Mouse (Mus musculus): ENCODE data around the gene Rab11fip4. TPM values are rescaled to one million over a fixed set of nuclear protein-coding genes. Genes with fewer than 3 reads are reported as not detected.

The Rab11fip4 gene
- polyA plus RNA-seq, 1 experiment from 2014 or later = 2.4 TPM

- no peak for ATAC-seq (ENCODE audit: borderline replicate concordance, extremely low read depth, low FRiP score, low TSS enrichment)
Observed at GRCm38 (mm10) chr11:79717271-79717670, 126.3 kb downstream of the Rab11fip4 start.

GRCm38 (mm10) chr11:79717801-79718200 lies 126.8 kb downstream of the Rab11fip4 start:
- no peak for ATAC-seq (ENCODE audit: borderline replicate concordance, extremely low read depth, low FRiP score, low TSS enrichment)
- Histone ChIP-seq H3K4me3 (no peak overlapping the region), H3K4me2 (no peak overlapping the region), H3K9ac (no peak overlapping the region), H3K36me3 (no peaks in the 10 kb centered on the region), H3K27me3 (peaks cover 16% of the 10 kb centered on the region), H3K27ac (no peak overlapping the region), H3K4me1 (peaks cover 25% of the 10 kb centered on the region), H3K9me3 (no peaks in the 10 kb centered on the region)
- 70% methylated on average over 7 of the region's 7 CpGs for WGBS

More at GRCm38 (mm10) chr11:79717271-79717670, 126.3 kb downstream of the Rab11fip4 start:
- Histone ChIP-seq H3K9ac (no peak overlapping the region), H3K4me1 (peaks cover 25% of the 10 kb centered on the region), H3K27me3 (peaks cover 16% of the 10 kb centered on the region), H3K27ac (no peak overlapping the region), H3K4me3 (no peak overlapping the region), H3K9me3 (no peaks in the 10 kb centered on the region), H3K4me2 (no peak overlapping the region), H3K36me3 (no peaks in the 10 kb centered on the region)
- 61% methylated on average over 3 of the region's 3 CpGs for WGBS

- H3K4me1 ChIP-seq = peaks cover 21% of the 10 kb centered on the region
- no peak overlapping the region for H3K4me3 ChIP-seq
- no peak overlapping the region for H3K9ac ChIP-seq
- no peak overlapping the region for H3K27ac ChIP-seq
- 81% methylated on average over 6 of the region's 6 CpGs for WGBS
- no peaks in the 10 kb centered on the region for H3K36me3 ChIP-seq
- H3K4me2 ChIP-seq = no peak overlapping the region
- H3K9me3 ChIP-seq = no peaks in the 10 kb centered on the region
- ATAC-seq (ENCODE audit: borderline replicate concordance, extremely low read depth, low FRiP score, low TSS enrichment) = no peak
- H3K27me3 ChIP-seq = peaks cover 15% of the 10 kb centered on the region; the same call in 1 of the 2 replicates
Observed at GRCm38 (mm10) chr11:79718202-79718601, 127.2 kb downstream of the Rab11fip4 start.

- H3K4me3 ChIP-seq = no peak overlapping the region
- WGBS = 69% methylated on average over 8 of the region's 8 CpGs
- H3K36me3 ChIP-seq = no peaks in the 10 kb centered on the region
- H3K4me2 ChIP-seq = no peak overlapping the region
- peaks cover 15% of the 10 kb centered on the region; the same call in 1 of the 2 replicates for H3K4me1 ChIP-seq
- no peak for ATAC-seq (ENCODE audit: borderline replicate concordance, extremely low read depth, low FRiP score, low TSS enrichment)
- H3K9me3 ChIP-seq = no peaks in the 10 kb centered on the region
- H3K27ac ChIP-seq = no peak overlapping the region
- peaks cover 9% of the 10 kb centered on the region; the same call in 1 of the 2 replicates for H3K27me3 ChIP-seq
- no peak overlapping the region for H3K9ac ChIP-seq
Observed at GRCm38 (mm10) chr11:79718829-79719346, 127.9 kb downstream of the Rab11fip4 start.

GRCm38 (mm10) chr11:79720737-79721136 lies 129.7 kb downstream of the Rab11fip4 start:
- Histone ChIP-seq H3K9ac (no peak overlapping the region), H3K27me3 (peaks cover 9% of the 10 kb centered on the region; the same call in 1 of the 2 replicates), H3K27ac (no peak overlapping the region), H3K4me3 (no peak overlapping the region), H3K9me3 (no peaks in the 10 kb centered on the region), H3K4me2 (no peak overlapping the region), H3K4me1 (0 out of 2 replicates have a peak, but pooled peaks cover 8% of the 10 kb centered on the region), H3K36me3 (no peaks in the 10 kb centered on the region)
- ATAC-seq (ENCODE audit: borderline replicate concordance, extremely low read depth, low FRiP score, low TSS enrichment) = no peak
- 63% methylated on average over 4 of the region's 4 CpGs for WGBS

- H3K9me3 ChIP-seq = no peaks in the 10 kb centered on the region
- no peaks in the 10 kb centered on the region for H3K4me1 ChIP-seq
- no peak overlapping the region for H3K4me3 ChIP-seq
- H3K4me2 ChIP-seq = no peak overlapping the region
- WGBS = 88% methylated on average over 5 of the region's 5 CpGs
- no peaks in the 10 kb centered on the region for H3K36me3 ChIP-seq
- H3K9ac ChIP-seq = no peak overlapping the region
- no peak for ATAC-seq (ENCODE audit: borderline replicate concordance, extremely low read depth, low FRiP score, low TSS enrichment)
- no peak overlapping the region for H3K27ac ChIP-seq
- H3K27me3 ChIP-seq = no peaks in the 10 kb centered on the region
Observed at GRCm38 (mm10) chr11:79722811-79723210, 131.8 kb downstream of the Rab11fip4 start.

GRCm38 (mm10) chr11:79725005-79725404 lies 134.0 kb downstream of the Rab11fip4 start:
- H3K36me3 ChIP-seq = no peaks in the 10 kb centered on the region
- H3K4me2 ChIP-seq = no peak overlapping the region
- H3K4me1 ChIP-seq = peaks cover 11% of the 10 kb centered on the region
- H3K27ac ChIP-seq = no peak overlapping the region
- H3K27me3 ChIP-seq = no peaks in the 10 kb centered on the region
- 84% methylated on average over 6 of the region's 6 CpGs for WGBS
- H3K4me3 ChIP-seq = no peak overlapping the region
- no peaks in the 10 kb centered on the region for H3K9me3 ChIP-seq
- no peak for ATAC-seq (ENCODE audit: borderline replicate concordance, extremely low read depth, low FRiP score, low TSS enrichment)
- H3K9ac ChIP-seq = no peak overlapping the region

GRCm38 (mm10) chr11:79729231-79730047 lies 138.4 kb downstream of the Rab11fip4 start:
- 46% methylated on average over 13 of the region's 13 CpGs for WGBS

GRCm38 (mm10) chr11:79730462-79730861 lies 139.4 kb downstream of the Rab11fip4 start:
- H3K27me3 ChIP-seq = no peaks in the 10 kb centered on the region
- 74% methylated on average over 2 of the region's 2 CpGs for WGBS
- H3K4me3 ChIP-seq = no peak overlapping the region
- H3K9ac ChIP-seq = no peak overlapping the region
- H3K9me3 ChIP-seq = no peaks in the 10 kb centered on the region
- H3K4me2 ChIP-seq = no peak overlapping the region
- ATAC-seq (ENCODE audit: borderline replicate concordance, extremely low read depth, low FRiP score, low TSS enrichment) = no peak
- H3K27ac ChIP-seq = peak overlapping the region; percentile 68
- H3K4me1 ChIP-seq = peaks cover 13% of the 10 kb centered on the region
- no peaks in the 10 kb centered on the region for H3K36me3 ChIP-seq

More at GRCm38 (mm10) chr11:79729231-79730047, 138.4 kb downstream of the Rab11fip4 start:
- H3K4me3 ChIP-seq = no peak overlapping the region
- no peak overlapping the region for H3K4me2 ChIP-seq
- peak overlapping the region; percentile 68 for H3K27ac ChIP-seq
- peak; percentile 56 for ATAC-seq (ENCODE audit: borderline replicate concordance, extremely low read depth, low FRiP score, low TSS enrichment)
- no peak overlapping the region for H3K9ac ChIP-seq
- H3K4me1 ChIP-seq = peaks cover 13% of the 10 kb centered on the region
- H3K27me3 ChIP-seq = no peaks in the 10 kb centered on the region
- no peaks in the 10 kb centered on the region for H3K36me3 ChIP-seq
- H3K9me3 ChIP-seq = no peaks in the 10 kb centered on the region

- no peak overlapping the region for H3K9ac ChIP-seq
- no peaks in the 10 kb centered on the region for H3K9me3 ChIP-seq
- WGBS = 73% methylated on average over 5 of the region's 5 CpGs
- H3K27me3 ChIP-seq = no peaks in the 10 kb centered on the region
- no peak for ATAC-seq (ENCODE audit: borderline replicate concordance, extremely low read depth, low FRiP score, low TSS enrichment)
- H3K4me3 ChIP-seq = no peak overlapping the region
- H3K4me2 ChIP-seq = no peak overlapping the region
- H3K4me1 ChIP-seq = peaks cover 17% of the 10 kb centered on the region
- no peaks in the 10 kb centered on the region for H3K36me3 ChIP-seq
- H3K27ac ChIP-seq = no peak overlapping the region
Observed at GRCm38 (mm10) chr11:79731476-79731875, 140.5 kb downstream of the Rab11fip4 start.

GRCm38 (mm10) chr11:79733013-79733412 lies 142.0 kb downstream of the Rab11fip4 start:
- Histone ChIP-seq H3K9me3 (no peaks in the 10 kb centered on the region), H3K36me3 (no peaks in the 10 kb centered on the region), H3K27ac (no peak overlapping the region), H3K27me3 (no peaks in the 10 kb centered on the region), H3K4me3 (no peak overlapping the region), H3K4me1 (peaks cover 32% of the 10 kb centered on the region), H3K9ac (no peak overlapping the region), H3K4me2 (no peak overlapping the region)
- no peak for ATAC-seq (ENCODE audit: borderline replicate concordance, extremely low read depth, low FRiP score, low TSS enrichment)
- 78% methylated on average over 6 of the region's 6 CpGs for WGBS
